Mouse (Mus musculus): ENCODE measurements around the gene Slc30a7. TPM values are rescaled to one million over a fixed set of nuclear protein-coding genes. Genes with fewer than 3 reads are reported as not detected.

Slc30a7 gene
- 14.5 and 17.9 TPM in 2 replicates for polyA plus RNA-seq (2015; fragmentation: Nextera tagmentation; extraction: Ambion mirVana)

DNA sequence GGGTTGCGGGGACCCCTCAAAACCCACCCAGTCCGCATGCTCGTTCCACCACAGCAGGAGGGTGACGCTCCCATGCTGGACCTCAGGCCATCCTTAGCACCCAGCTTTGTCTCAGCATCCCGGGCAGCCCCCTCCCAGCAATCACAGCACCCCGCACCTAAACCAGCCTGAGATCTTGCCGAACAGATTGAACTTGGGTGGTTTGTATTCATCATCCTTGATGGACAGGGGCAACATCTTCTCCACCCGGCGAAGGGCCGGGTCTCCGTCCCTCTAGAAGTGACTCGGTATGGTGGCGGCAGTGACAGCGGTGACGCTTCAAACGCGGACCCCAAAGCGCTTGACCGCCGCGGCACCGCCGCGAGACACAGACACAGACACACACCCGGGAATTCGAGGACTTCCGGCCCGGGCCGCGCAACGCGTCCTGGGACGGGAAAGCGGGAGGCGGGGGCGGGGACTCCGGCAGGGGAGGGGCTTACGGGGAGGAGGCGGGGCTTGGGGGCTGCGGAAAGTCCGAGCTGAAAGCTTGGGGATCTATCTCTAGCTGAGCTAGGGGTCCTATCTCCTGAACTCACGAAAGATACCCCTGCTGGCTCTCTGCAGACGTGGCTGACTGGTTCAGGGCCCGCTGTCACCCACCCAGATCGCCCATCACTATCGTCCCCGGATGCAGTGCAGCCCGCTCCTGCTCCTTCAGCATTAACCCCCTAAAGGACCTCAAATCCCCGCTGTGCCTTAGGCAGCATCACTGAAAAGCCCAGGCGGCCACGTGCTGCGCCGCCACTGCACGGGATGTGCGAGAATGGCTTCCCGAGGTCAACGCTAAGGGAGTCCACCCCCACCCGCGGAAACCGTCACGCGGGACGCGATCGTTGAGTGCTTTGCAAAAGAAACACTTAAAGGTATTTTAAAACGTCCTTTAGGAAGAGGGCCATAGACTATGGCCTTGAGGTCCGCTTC is at the start of gene Slc30a7, which contains the start of gene Extl2:
Gene Slc30a7 (minus strand): TSS at position 429 of the 963 bp plus-strand sequence.
Gene Extl2 (plus strand): TSS at position 485 of the 963 bp plus-strand sequence.
- under 1% methylated on average over 65 of the region's 67 CpGs for WGBS

DNA sequence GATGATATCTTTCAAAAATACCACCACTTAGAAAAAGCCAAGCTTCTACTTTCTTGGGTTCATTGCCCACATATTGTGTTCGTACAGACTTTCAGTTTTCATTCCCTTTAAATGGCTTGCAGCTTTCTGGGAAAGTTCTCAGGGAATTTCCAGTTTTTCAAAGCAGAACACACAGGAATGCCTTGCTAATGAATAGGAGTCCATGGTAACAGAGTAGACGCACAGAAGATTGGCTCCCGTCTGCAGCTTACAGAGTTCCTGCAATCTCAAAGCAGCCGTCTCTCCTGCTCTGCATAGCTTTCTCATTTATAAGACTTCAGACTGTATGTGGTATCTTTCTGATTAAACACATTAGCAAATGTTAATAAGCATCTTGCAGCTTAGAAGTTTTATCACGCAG is 39.8 kb upstream of the Slc30a7 start:
- WGBS = 19% methylated on average over 5 of the region's 5 CpGs

More for the DNA sequence above, at the start of gene Slc30a7, which contains the start of gene Extl2:
- ATAC-seq = peak; percentile 94
- H3K4me3 ChIP-seq = peak within 1 kb of the TSS; percentile 92
- H3K36me3 ChIP-seq (ENCODE audit: poor library complexity, severe bottlenecking) = peaks cover 22% of the 10 kb centered on the region
- no peaks in the 10 kb centered on the region for H3K27me3 ChIP-seq
- peak within 1 kb of the TSS; percentile 85 for H3K4me2 ChIP-seq
- no peaks in the 10 kb centered on the region for H3K9me3 ChIP-seq (replicated peaks)
- peak within 1 kb of the TSS; percentile 84 for H3K27ac ChIP-seq
- H3K4me1 ChIP-seq = peaks cover 36% of the 10 kb centered on the region
- H3K9ac ChIP-seq = peak within 1 kb of the TSS; percentile 92

DNA sequence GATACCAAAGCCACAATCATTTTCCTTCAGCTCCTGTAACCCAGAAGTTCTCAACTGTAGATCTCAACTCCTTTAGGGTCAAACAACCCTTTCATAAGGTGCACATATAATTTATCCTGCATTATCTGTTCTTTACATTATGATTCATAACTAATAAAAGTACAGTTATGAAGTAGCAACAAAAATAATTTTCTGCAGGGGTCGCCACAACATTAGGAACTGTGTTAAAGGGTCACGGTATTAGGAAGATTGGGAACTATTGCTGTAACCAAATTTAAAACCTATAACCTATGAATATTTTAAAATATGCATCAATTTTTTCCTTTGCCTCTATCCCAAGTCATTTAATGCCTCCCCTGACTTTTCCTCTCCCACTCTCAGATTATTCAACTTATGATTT is 38.8 kb upstream of the Slc30a7 start:
- no peaks in the 10 kb centered on the region for H3K36me3 ChIP-seq (ENCODE audit: poor library complexity, severe bottlenecking)
- no peak overlapping the region for H3K9ac ChIP-seq
- ATAC-seq = no peak
- H3K4me2 ChIP-seq = no peak overlapping the region
- H3K4me1 ChIP-seq = peaks cover 8% of the 10 kb centered on the region; the same call in 1 of the 2 replicates
- no peaks in the 10 kb centered on the region for H3K9me3 ChIP-seq (replicated peaks)
- 87% methylated on average over 2 of the region's 2 CpGs for WGBS
- H3K27ac ChIP-seq = no peak overlapping the region
- H3K27me3 ChIP-seq = no peaks in the 10 kb centered on the region
- H3K4me3 ChIP-seq = no peak overlapping the region

More for the DNA sequence above, 39.8 kb upstream of the Slc30a7 start:
- no peak overlapping the region for H3K4me3 ChIP-seq
- no peaks in the 10 kb centered on the region for H3K27me3 ChIP-seq
- H3K27ac ChIP-seq = peak overlapping the region; percentile 8; the same call in 1 of the 2 replicates
- peak; percentile 85 for ATAC-seq
- peak overlapping the region; percentile 16; the same call in 1 of the 2 replicates for H3K4me2 ChIP-seq
- H3K9ac ChIP-seq = no peak overlapping the region
- H3K9me3 ChIP-seq (replicated peaks) = no peaks in the 10 kb centered on the region
- H3K36me3 ChIP-seq (ENCODE audit: poor library complexity, severe bottlenecking) = no peaks in the 10 kb centered on the region
- H3K4me1 ChIP-seq = peaks cover 8% of the 10 kb centered on the region; the same call in 1 of the 2 replicates

DNA sequence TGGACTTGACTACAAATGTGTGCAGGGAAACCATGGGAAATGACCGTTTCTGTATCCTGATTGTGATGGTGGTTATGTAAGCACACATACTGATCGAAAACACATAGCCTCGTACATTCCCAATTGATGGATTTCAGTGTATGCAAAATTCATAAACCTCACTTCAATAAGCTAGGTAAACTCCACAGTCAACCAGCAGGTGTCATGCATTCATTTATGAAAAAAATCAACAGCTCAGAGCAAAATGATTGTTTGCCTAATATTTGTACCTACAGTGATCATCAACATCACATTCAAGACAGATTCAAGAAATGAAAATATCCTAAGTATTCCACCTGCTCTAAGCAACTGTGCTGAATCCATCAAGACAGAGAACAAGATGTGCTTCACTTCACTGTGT is 33.6 kb upstream of the Slc30a7 start:
- Histone ChIP-seq H3K4me2 (no peak overlapping the region), H3K4me3 (no peak overlapping the region), H3K27ac (no peak overlapping the region), H3K27me3 (no peaks in the 10 kb centered on the region), H3K9ac (no peak overlapping the region), H3K36me3 (ENCODE audit: poor library complexity, severe bottlenecking) (no peaks in the 10 kb centered on the region), H3K4me1 (no peaks in the 10 kb centered on the region), H3K9me3 (replicated peaks) (no peaks in the 10 kb centered on the region)
- ATAC-seq = no peak
- WGBS = 85% methylated on average over 3 of the region's 3 CpGs

DNA sequence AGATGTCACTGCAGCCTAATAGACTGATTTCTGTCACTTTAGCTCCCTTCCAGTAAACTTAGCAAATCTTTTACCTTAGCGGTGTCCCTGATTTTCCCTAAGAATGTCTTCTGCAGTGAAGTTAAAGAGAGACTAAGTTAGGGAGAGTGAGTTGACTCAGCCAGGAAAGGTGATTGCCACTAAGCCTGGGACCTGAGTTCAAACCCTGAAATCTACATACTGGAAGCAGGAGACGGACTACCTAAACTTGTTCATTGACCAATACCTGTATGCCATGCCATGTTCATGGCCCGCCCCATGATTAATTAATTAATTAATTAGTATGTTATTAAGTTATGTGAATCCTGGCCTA is 26.6 kb upstream of the Slc30a7 start:
- Histone ChIP-seq H3K9ac (no peak overlapping the region), H3K4me1 (no peaks in the 10 kb centered on the region), H3K27ac (no peak overlapping the region), H3K4me2 (no peak overlapping the region), H3K4me3 (no peak overlapping the region), H3K27me3 (no peaks in the 10 kb centered on the region), H3K36me3 (ENCODE audit: poor library complexity, severe bottlenecking) (no peaks in the 10 kb centered on the region), H3K9me3 (replicated peaks) (no peaks in the 10 kb centered on the region)
- peak; percentile 62 for ATAC-seq
- WGBS = 61% methylated on average over 3 of the region's 3 CpGs

DNA sequence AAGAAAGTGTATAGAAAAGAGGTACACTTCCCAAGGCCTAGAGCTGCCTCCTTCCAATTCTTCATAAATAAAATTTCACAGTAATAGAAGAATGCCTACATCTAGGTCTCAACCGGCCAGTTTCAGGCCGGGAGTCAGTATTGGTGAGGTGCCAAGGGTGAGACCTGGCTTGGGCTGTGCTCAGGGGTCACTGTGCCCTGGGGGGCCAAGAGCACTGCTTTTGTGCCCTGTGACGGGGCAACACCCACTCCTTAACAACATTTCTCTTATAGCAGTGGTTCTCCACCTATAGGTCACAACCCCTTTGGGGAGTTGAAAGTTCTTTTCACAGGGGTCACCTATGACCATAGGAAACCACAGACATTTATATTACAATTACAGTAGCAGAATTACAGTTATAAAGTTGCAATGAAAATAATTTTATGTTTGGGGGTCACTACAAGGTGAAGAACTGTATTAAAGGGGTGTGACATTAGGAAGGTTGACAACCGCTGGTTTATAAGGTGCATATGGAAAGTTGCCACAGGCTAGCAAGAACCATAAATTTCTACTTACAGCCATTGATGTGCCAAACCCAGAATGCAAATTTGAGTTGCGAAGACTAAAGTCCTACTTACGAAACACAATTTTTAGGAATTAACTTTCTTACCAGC is 26.1 kb upstream of the Slc30a7 start:
- Histone ChIP-seq H3K4me3 (no peak overlapping the region), H3K9me3 (replicated peaks) (no peaks in the 10 kb centered on the region), H3K36me3 (ENCODE audit: poor library complexity, severe bottlenecking) (no peaks in the 10 kb centered on the region), H3K4me1 (no peaks in the 10 kb centered on the region), H3K9ac (no peak overlapping the region), H3K27ac (no peak overlapping the region), H3K4me2 (no peak overlapping the region), H3K27me3 (no peaks in the 10 kb centered on the region)
- peak; percentile 60 for ATAC-seq
- WGBS = 57% methylated on average over 6 of the region's 6 CpGs

DNA sequence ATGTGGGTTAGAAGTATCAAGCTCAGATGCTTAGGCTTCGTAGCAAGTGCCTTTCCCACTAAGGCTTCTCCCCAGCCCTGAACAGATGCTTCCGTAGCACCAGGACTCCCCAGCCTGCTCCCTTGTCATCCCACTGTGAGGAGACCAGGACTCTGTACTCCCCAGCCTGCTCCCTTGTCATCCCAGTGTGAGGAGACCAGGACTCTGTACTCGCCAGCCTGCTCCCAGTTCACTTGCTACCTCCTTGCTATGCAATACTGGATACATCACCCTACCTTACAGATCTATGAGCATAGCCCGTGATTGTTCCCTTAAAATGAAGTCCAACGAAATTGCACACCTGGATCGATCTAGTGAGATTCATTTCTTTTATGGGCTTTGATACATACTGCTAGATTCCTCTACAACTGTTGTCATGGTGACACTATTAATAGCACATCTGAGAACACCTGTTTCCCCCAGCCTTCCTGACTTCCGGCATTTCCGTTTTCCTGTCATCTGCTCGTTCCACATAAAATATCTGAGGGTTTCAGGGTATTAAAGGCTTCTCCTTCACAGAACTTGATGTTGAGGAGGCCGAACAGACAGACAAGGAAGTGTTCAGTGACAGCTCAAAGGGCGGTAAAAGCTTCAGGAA is 23.1 kb upstream of the Slc30a7 start:
- Histone ChIP-seq H3K27me3 (no peaks in the 10 kb centered on the region), H3K4me3 (no peak overlapping the region), H3K4me1 (no peaks in the 10 kb centered on the region), H3K36me3 (ENCODE audit: poor library complexity, severe bottlenecking) (peaks cover 13% of the 10 kb centered on the region), H3K9ac (no peak overlapping the region), H3K4me2 (no peak overlapping the region), H3K27ac (no peak overlapping the region), H3K9me3 (replicated peaks) (no peaks in the 10 kb centered on the region)
- 0 out of 2 replicates have a peak, but pooled peaks have one; percentile 37 for ATAC-seq
- whole genome bisulfite sequencing = 74% methylated on average over 11 of the region's 11 CpGs

DNA sequence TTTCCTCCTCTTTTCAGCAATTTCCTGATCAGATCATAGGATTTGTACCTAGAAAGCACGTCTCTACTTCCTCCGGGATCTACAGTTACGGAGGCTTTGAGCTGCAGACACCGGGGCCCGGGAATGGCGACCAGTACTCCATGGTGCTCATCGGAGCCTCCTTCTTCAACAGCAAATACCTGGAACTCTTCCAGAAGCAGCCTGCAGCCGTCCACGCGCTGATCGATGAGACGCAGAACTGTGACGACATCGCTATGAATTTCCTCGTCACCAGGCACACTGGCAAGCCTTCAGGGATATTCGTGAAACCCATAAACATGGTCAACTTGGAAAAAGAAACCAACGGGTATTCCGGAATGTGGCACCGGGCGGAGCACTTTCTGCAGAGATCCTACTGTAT is 19.8 kb upstream of the Slc30a7 start:
- 85% methylated on average over 20 of the region's 20 CpGs for WGBS
- Histone ChIP-seq H3K27ac (no peak overlapping the region), H3K9me3 (replicated peaks) (no peaks in the 10 kb centered on the region), H3K9ac (no peak overlapping the region), H3K4me2 (no peak overlapping the region), H3K4me3 (no peak overlapping the region), H3K36me3 (ENCODE audit: poor library complexity, severe bottlenecking) (peaks cover 23% of the 10 kb centered on the region), H3K27me3 (no peaks in the 10 kb centered on the region), H3K4me1 (peaks cover 4% of the 10 kb centered on the region)
- ATAC-seq = no peak

DNA sequence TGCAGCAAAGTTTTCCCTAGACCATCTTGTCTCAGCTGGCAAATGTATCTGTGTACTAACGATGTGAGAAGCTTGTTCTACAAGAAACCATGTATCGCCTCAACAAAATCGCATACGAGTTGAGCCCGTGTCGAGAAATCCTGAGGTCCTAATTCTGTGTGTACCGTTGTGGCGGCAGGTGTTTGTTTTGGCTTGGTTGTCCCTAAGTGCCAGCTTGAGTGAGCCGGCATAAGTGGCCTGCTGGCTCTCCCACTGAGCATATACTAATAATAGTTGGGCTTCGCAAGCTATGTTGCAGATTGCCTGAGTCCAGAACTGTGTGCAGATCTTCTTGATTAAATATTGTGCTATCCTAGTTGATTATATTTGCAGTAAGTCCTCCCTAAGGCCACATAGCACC is 18.5 kb upstream of the Slc30a7 start:
- no peak for ATAC-seq
- 91% methylated on average over 10 of the region's 10 CpGs for WGBS
- Histone ChIP-seq H3K4me1 (peaks cover 4% of the 10 kb centered on the region), H3K36me3 (ENCODE audit: poor library complexity, severe bottlenecking) (peaks cover 23% of the 10 kb centered on the region), H3K9ac (no peak overlapping the region), H3K27me3 (no peaks in the 10 kb centered on the region), H3K4me2 (no peak overlapping the region), H3K27ac (no peak overlapping the region), H3K4me3 (no peak overlapping the region), H3K9me3 (replicated peaks) (no peaks in the 10 kb centered on the region)

DNA sequence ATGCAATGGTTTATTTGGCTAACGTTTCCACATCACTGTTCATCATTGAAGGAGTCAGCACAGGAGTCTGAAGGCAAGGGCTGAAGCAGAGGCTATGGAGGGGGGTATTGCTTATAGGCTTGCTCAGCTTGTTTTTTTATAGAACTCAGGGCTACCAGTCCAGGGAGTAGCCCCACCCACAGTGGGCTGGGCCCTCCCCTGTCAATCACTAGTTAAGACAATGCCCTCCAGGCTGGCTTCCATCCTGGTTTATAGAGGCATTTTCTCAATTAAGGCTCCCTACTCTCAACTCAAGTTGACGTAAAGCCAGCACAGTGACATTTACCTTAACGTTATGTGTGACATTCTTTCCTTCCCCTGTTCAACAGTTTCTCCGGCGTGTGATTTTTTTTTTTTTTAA is 17.5 kb upstream of the Slc30a7 start:
- peaks cover 4% of the 10 kb centered on the region for H3K4me1 ChIP-seq
- no peaks in the 10 kb centered on the region for H3K27me3 ChIP-seq
- H3K27ac ChIP-seq = no peak overlapping the region
- no peak overlapping the region for H3K9ac ChIP-seq
- ATAC-seq = 0 out of 2 replicates have a peak, but pooled peaks have one; percentile 39
- WGBS = 70% methylated on average over 5 of the region's 5 CpGs
- no peak overlapping the region for H3K4me3 ChIP-seq
- no peaks in the 10 kb centered on the region for H3K9me3 ChIP-seq (replicated peaks)
- peaks cover 23% of the 10 kb centered on the region for H3K36me3 ChIP-seq (ENCODE audit: poor library complexity, severe bottlenecking)
- no peak overlapping the region for H3K4me2 ChIP-seq

DNA sequence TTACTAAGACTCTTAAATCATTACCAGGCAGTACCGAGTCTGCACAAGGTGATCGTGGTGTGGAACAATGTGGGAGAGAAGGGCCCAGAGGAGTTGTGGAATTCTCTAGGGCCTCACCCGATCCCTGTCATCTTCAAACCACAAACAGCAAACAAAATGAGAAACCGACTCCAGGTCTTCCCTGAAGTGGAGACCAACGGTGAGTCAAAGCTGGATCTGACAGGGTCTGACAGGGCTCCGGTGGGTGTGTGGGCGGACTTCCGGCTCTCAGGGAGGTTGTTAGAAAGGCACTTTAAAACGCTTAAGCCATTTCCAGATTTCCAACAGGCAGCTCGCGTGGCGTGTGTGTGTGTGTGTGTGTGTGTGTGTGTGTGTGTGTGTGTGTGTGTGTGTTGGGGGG is 17.0 kb upstream of the Slc30a7 start:
- Histone ChIP-seq H3K9ac (no peak overlapping the region), H3K4me3 (no peak overlapping the region), H3K4me1 (peaks cover 4% of the 10 kb centered on the region), H3K36me3 (ENCODE audit: poor library complexity, severe bottlenecking) (peaks cover 23% of the 10 kb centered on the region), H3K27me3 (no peaks in the 10 kb centered on the region), H3K9me3 (replicated peaks) (no peaks in the 10 kb centered on the region), H3K4me2 (no peak overlapping the region), H3K27ac (no peak overlapping the region)
- ATAC-seq = no peak
- 91% methylated on average over 12 of the region's 12 CpGs for WGBS

DNA sequence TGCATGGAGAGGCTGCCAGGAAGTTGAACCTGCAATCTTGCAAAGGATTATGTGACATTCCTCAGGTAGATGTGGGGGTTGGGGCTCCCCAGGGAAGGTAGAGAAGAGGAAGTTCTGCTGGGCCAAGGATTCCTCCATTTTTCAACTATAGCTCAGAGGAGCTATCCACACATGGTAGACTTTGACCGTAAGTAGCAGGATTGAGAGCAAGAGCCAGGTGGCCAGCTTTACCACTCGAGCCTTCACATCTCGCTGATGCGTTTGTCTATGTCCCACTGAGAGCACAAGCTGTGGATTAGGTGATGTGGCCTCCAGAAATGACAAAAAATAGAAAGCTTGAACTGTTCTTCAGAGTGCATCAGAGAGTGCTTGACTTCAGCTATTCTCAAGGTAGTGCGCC is 11.9 kb upstream of the Slc30a7 start:
- ATAC-seq = no peak

More for the DNA sequence above, 11.9 kb upstream of the Slc30a7 start:
- no peaks in the 10 kb centered on the region for H3K9me3 ChIP-seq (replicated peaks)
- peaks cover 4% of the 10 kb centered on the region for H3K4me1 ChIP-seq
- WGBS = 91% methylated on average over 5 of the region's 5 CpGs
- no peak overlapping the region for H3K27ac ChIP-seq
- H3K4me3 ChIP-seq = no peak overlapping the region
- peaks cover 3% of the 10 kb centered on the region; the same call in 1 of the 2 replicates for H3K36me3 ChIP-seq (ENCODE audit: poor library complexity, severe bottlenecking)
- H3K9ac ChIP-seq = no peak overlapping the region
- no peak overlapping the region for H3K4me2 ChIP-seq
- H3K27me3 ChIP-seq = no peaks in the 10 kb centered on the region

All from forebrain, embryonic 13.5 days (tissue).